Mouse (Mus musculus): Measurements from ENCODE around the gene Lypd8. TPM values are rescaled to one million over a fixed set of nuclear protein-coding genes. Genes with fewer than 3 reads are reported as not detected.
A peak's percentile ranks its signal among the peaks of the same experiment; 100 is the strongest.

Gene Lypd8
- 0.16 and 12.0 TPM in 2 replicates for polyA plus RNA-seq (2015; fragmentation: Nextera tagmentation; extraction: Ambion mirVana)

- Histone ChIP-seq H3K4me2 (ENCODE audit: low read depth, low read length) (no peak within 1 kb of the TSS), H3K27ac (ENCODE audit: low read length) (no peak within 1 kb of the TSS), H3K9me3 (replicated peaks; ENCODE audit: control insufficient read depth, low read length) (no peaks in the 10 kb centered on the region), H3K4me1 (ENCODE audit: control insufficient read depth, low read depth, low read length) (no peaks in the 10 kb centered on the region; the same call in 1 of the 2 replicates), H3K4me3 (ENCODE audit: low read depth, low read length) (no peak within 1 kb of the TSS), H3K27me3 (ENCODE audit: control insufficient read depth, insufficient read depth, low read depth, low read length) (no peaks in the 10 kb centered on the region), H3K36me3 (ENCODE audit: control insufficient read depth, insufficient read depth) (no peaks in the 10 kb centered on the region), H3K9ac (ENCODE audit: low read depth, low read length) (no peak within 1 kb of the TSS)
- WGBS (ENCODE audit: insufficient replicate concordance) = 65% methylated on average over 3 of the region's 3 CpGs
- ATAC-seq (ENCODE audit: low read depth) = no peak
Measured at GRCm38 (mm10) chr11:58378763-58379278, at the start of gene Lypd8. Lypd8 (plus strand) TSS chr11:58379043.

GRCm38 (mm10) chr11:58329906-58330275, 49.0 kb upstream of the Lypd8 start:
- peak; percentile 26 for ATAC-seq (ENCODE audit: low read depth)
- Histone ChIP-seq H3K27me3 (ENCODE audit: control insufficient read depth, insufficient read depth, low read depth, low read length) (no peaks in the 10 kb centered on the region), H3K27ac (ENCODE audit: low read length) (peak overlapping the region; percentile 91), H3K9me3 (replicated peaks; ENCODE audit: control insufficient read depth, low read length) (peaks cover 3% of the 10 kb centered on the region; the same call in 1 of the 2 replicates), H3K9ac (ENCODE audit: low read depth, low read length) (peak overlapping the region; percentile 91), H3K36me3 (ENCODE audit: control insufficient read depth, insufficient read depth) (peaks cover 13% of the 10 kb centered on the region), H3K4me2 (ENCODE audit: low read depth, low read length) (peak overlapping the region; percentile 90), H3K4me3 (ENCODE audit: low read depth, low read length) (peak overlapping the region; percentile 93), H3K4me1 (ENCODE audit: control insufficient read depth, low read depth, low read length) (peaks cover 41% of the 10 kb centered on the region)
- under 1% methylated on average over 21 of the region's 21 CpGs for WGBS (ENCODE audit: insufficient replicate concordance)

- H3K9ac ChIP-seq (ENCODE audit: low read depth, low read length) = peak within 1 kb of the TSS; percentile 91
- peak; percentile 88 for ATAC-seq (ENCODE audit: low read depth)
- under 1% methylated on average over 52 of the region's 52 CpGs for WGBS (ENCODE audit: insufficient replicate concordance)
- H3K9me3 ChIP-seq (replicated peaks; ENCODE audit: control insufficient read depth, low read length) = peaks cover 3% of the 10 kb centered on the region; the same call in 1 of the 2 replicates
- H3K4me2 ChIP-seq (ENCODE audit: low read depth, low read length) = peak within 1 kb of the TSS; percentile 90
- peak within 1 kb of the TSS; percentile 91 for H3K27ac ChIP-seq (ENCODE audit: low read length)
- no peaks in the 10 kb centered on the region for H3K27me3 ChIP-seq (ENCODE audit: control insufficient read depth, insufficient read depth, low read depth, low read length)
- H3K4me3 ChIP-seq (ENCODE audit: low read depth, low read length) = peak within 1 kb of the TSS; percentile 93
- peaks cover 35% of the 10 kb centered on the region for H3K4me1 ChIP-seq (ENCODE audit: control insufficient read depth, low read depth, low read length)
- peaks cover 15% of the 10 kb centered on the region for H3K36me3 ChIP-seq (ENCODE audit: control insufficient read depth, insufficient read depth)
Measured at GRCm38 (mm10) chr11:58330276-58331148, 48.3 kb upstream of the Lypd8 start, which contains the start of the genes Zfp672 and Sh3bp5l. Zfp672 (minus strand) TSS chr11:58330339. Sh3bp5l (plus strand) TSS chr11:58330724.

- Histone ChIP-seq H3K27ac (ENCODE audit: low read length) (peak overlapping the region; percentile 91), H3K9ac (ENCODE audit: low read depth, low read length) (peak overlapping the region; percentile 91), H3K9me3 (replicated peaks; ENCODE audit: control insufficient read depth, low read length) (peaks cover 3% of the 10 kb centered on the region; the same call in 1 of the 2 replicates), H3K27me3 (ENCODE audit: control insufficient read depth, insufficient read depth, low read depth, low read length) (no peaks in the 10 kb centered on the region), H3K4me2 (ENCODE audit: low read depth, low read length) (peak overlapping the region; percentile 90), H3K36me3 (ENCODE audit: control insufficient read depth, insufficient read depth) (peaks cover 18% of the 10 kb centered on the region), H3K4me1 (ENCODE audit: control insufficient read depth, low read depth, low read length) (peaks cover 34% of the 10 kb centered on the region), H3K4me3 (ENCODE audit: low read depth, low read length) (peak overlapping the region; percentile 93)
- no peak for ATAC-seq (ENCODE audit: low read depth)
- WGBS (ENCODE audit: insufficient replicate concordance) = 14% methylated on average over 10 of the region's 10 CpGs
Measured at GRCm38 (mm10) chr11:58331149-58331495, 47.7 kb upstream of the Lypd8 start.

DNA sequence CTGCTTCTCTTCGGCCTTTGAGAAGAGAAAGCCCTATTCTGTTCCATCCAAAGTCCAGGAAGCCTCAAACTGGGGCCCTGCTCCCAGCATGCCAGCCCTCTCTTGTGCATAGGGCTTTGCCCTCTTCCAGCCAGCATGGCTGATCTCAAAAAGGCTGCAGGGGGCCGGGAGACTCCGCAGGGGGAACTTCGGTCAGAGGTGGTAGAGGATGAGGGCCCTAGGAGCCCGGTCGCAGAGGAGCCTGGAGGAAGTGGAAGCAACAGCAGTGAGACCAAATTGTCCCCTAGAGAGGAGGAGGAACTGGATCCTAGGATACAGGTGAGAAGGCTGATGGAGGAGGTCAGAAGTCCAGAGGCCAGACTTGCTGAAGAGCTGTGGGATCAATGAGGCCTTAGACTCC, 47.3 kb upstream of the Lypd8 start:
- H3K4me2 ChIP-seq (ENCODE audit: low read depth, low read length) = peak overlapping the region; percentile 90
- H3K4me3 ChIP-seq (ENCODE audit: low read depth, low read length) = peak overlapping the region; percentile 93
- peaks cover 34% of the 10 kb centered on the region for H3K4me1 ChIP-seq (ENCODE audit: control insufficient read depth, low read depth, low read length)
- peak overlapping the region; percentile 91; the same call in 1 of the 2 replicates for H3K27ac ChIP-seq (ENCODE audit: low read length)
- peaks cover 17% of the 10 kb centered on the region for H3K36me3 ChIP-seq (ENCODE audit: control insufficient read depth, insufficient read depth)
- H3K9me3 ChIP-seq (replicated peaks; ENCODE audit: control insufficient read depth, low read length) = peaks cover 3% of the 10 kb centered on the region; the same call in 1 of the 2 replicates
- no peaks in the 10 kb centered on the region for H3K27me3 ChIP-seq (ENCODE audit: control insufficient read depth, insufficient read depth, low read depth, low read length)
- ATAC-seq (ENCODE audit: low read depth) = no peak
- peak overlapping the region; percentile 91 for H3K9ac ChIP-seq (ENCODE audit: low read depth, low read length)
- 81% methylated on average over 6 of the region's 6 CpGs for WGBS (ENCODE audit: insufficient replicate concordance)

GRCm38 (mm10) chr11:58334746-58335145, 44.1 kb upstream of the Lypd8 start:
- Histone ChIP-seq H3K27ac (ENCODE audit: low read length) (no peak overlapping the region), H3K4me2 (ENCODE audit: low read depth, low read length) (no peak overlapping the region), H3K9me3 (replicated peaks; ENCODE audit: control insufficient read depth, low read length) (no peaks in the 10 kb centered on the region), H3K27me3 (ENCODE audit: control insufficient read depth, insufficient read depth, low read depth, low read length) (no peaks in the 10 kb centered on the region), H3K36me3 (ENCODE audit: control insufficient read depth, insufficient read depth) (peaks cover 22% of the 10 kb centered on the region), H3K4me3 (ENCODE audit: low read depth, low read length) (no peak overlapping the region), H3K9ac (ENCODE audit: low read depth, low read length) (no peak overlapping the region), H3K4me1 (ENCODE audit: control insufficient read depth, low read depth, low read length) (peaks cover 22% of the 10 kb centered on the region)
- 78% methylated on average over 3 of the region's 3 CpGs for WGBS (ENCODE audit: insufficient replicate concordance)
- ATAC-seq (ENCODE audit: low read depth) = no peak

GRCm38 (mm10) chr11:58346745-58347144, 32.1 kb upstream of the Lypd8 start:
- H3K4me3 ChIP-seq (ENCODE audit: low read depth, low read length) = no peak overlapping the region
- 77% methylated on average over 4 of the region's 4 CpGs for WGBS (ENCODE audit: insufficient replicate concordance)
- peaks cover 25% of the 10 kb centered on the region for H3K36me3 ChIP-seq (ENCODE audit: control insufficient read depth, insufficient read depth)
- H3K4me2 ChIP-seq (ENCODE audit: low read depth, low read length) = no peak overlapping the region
- no peaks in the 10 kb centered on the region for H3K27me3 ChIP-seq (ENCODE audit: control insufficient read depth, insufficient read depth, low read depth, low read length)
- H3K9me3 ChIP-seq (replicated peaks; ENCODE audit: control insufficient read depth, low read length) = no peaks in the 10 kb centered on the region
- H3K27ac ChIP-seq (ENCODE audit: low read length) = no peak overlapping the region
- H3K9ac ChIP-seq (ENCODE audit: low read depth, low read length) = no peak overlapping the region
- peaks cover 11% of the 10 kb centered on the region for H3K4me1 ChIP-seq (ENCODE audit: control insufficient read depth, low read depth, low read length)
- no peak for ATAC-seq (ENCODE audit: low read depth)

DNA sequence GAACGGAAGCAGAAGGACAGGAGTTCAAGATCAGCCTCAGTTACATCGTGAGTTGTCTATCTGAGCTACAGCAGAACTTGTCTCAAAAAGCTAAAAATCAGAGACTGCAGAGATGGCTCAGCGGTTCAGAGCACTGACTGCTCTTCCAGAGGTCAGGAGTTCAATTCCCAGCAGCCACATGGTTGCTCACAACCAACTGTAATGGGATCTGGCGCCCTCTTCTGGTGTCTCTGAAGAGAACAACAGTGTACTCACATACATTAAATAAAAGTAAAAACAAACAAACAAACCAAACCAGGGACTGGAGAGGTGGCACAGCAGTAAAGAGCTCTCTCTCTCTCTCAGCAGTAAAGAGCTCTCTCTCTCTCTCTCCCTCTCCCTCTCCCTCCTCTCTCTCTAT, 28.2 kb upstream of the Lypd8 start:
- ATAC-seq (ENCODE audit: low read depth) = no peak
- H3K4me1 ChIP-seq (ENCODE audit: control insufficient read depth, low read depth, low read length) = peaks cover 46% of the 10 kb centered on the region
- H3K27ac ChIP-seq (ENCODE audit: low read length) = peak overlapping the region; percentile 93

GRCm38 (mm10) chr11:58351179-58351578, 27.7 kb upstream of the Lypd8 start:
- Histone ChIP-seq H3K4me2 (ENCODE audit: low read depth, low read length) (peak overlapping the region; percentile 22; the same call in 1 of the 2 replicates), H3K36me3 (ENCODE audit: control insufficient read depth, insufficient read depth) (peaks cover 9% of the 10 kb centered on the region), H3K27me3 (ENCODE audit: control insufficient read depth, insufficient read depth, low read depth, low read length) (no peaks in the 10 kb centered on the region), H3K9me3 (replicated peaks; ENCODE audit: control insufficient read depth, low read length) (no peaks in the 10 kb centered on the region), H3K4me1 (ENCODE audit: control insufficient read depth, low read depth, low read length) (peaks cover 46% of the 10 kb centered on the region), H3K4me3 (ENCODE audit: low read depth, low read length) (no peak overlapping the region), H3K9ac (ENCODE audit: low read depth, low read length) (0 out of 2 replicates have a peak overlapping the region, but pooled peaks have one; percentile 19), H3K27ac (ENCODE audit: low read length) (peak overlapping the region; percentile 93)
- peak; percentile 68 for ATAC-seq (ENCODE audit: low read depth)
- WGBS (ENCODE audit: insufficient replicate concordance) = 49% methylated on average over 5 of the region's 5 CpGs

More for the DNA sequence above, 28.2 kb upstream of the Lypd8 start:
- 74% methylated on average over 4 of the region's 4 CpGs for WGBS (ENCODE audit: insufficient replicate concordance)
- Histone ChIP-seq H3K27me3 (ENCODE audit: control insufficient read depth, insufficient read depth, low read depth, low read length) (no peaks in the 10 kb centered on the region), H3K4me2 (ENCODE audit: low read depth, low read length) (no peak overlapping the region), H3K9me3 (replicated peaks; ENCODE audit: control insufficient read depth, low read length) (no peaks in the 10 kb centered on the region), H3K9ac (ENCODE audit: low read depth, low read length) (no peak overlapping the region), H3K36me3 (ENCODE audit: control insufficient read depth, insufficient read depth) (peaks cover 15% of the 10 kb centered on the region), H3K4me3 (ENCODE audit: low read depth, low read length) (no peak overlapping the region)

All from liver, embryonic 16.5 days (tissue).